Mouse (Mus musculus): ENCODE data around the gene Ppp3cb. TPM values are rescaled to one million over a fixed set of nuclear protein-coding genes. Genes with fewer than 3 reads are reported as not detected.

Gene Ppp3cb
- polyA plus RNA-seq, 1 experiment: 36.0 TPM

GRCm38 (mm10) chr14:20478801-20479200 is 67.6 kb downstream of the Ppp3cb start:
- TF ChIP-seq SRF (IDR thresholded peaks at IDR 0.05; ENCODE audit: control insufficient read depth, insufficient read length, low read depth): peak; percentile 95
- TF ChIP-seq MYOG (IDR thresholded peaks at IDR 0.05; ENCODE audit: control insufficient read depth in 1 of 3, insufficient read depth in 1 of 3, insufficient read length in 2 of 3, low read depth in 2 of 3): no peak
- peak overlapping the region; percentile 81 for H3K4me3 ChIP-seq
- H3K79me2 ChIP-seq (ENCODE audit: control insufficient read depth, insufficient read depth): peaks cover 33% of the 10 kb centered on the region
- peak overlapping the region; percentile 99 for H3K4me2 ChIP-seq (ENCODE audit: low read depth)
- H3ac ChIP-seq (ENCODE audit: control insufficient read depth, insufficient read length): peak overlapping the region; percentile 25
- H3K27me3 ChIP-seq (ENCODE audit: control insufficient read depth, insufficient read depth, insufficient read length): no peaks in the 10 kb centered on the region
- no peaks in the 10 kb centered on the region for H3K36me3 ChIP-seq (ENCODE audit: control insufficient read depth, insufficient read depth)

- H3ac ChIP-seq (ENCODE audit: control insufficient read depth, insufficient read length): no peak overlapping the region
- no peaks in the 10 kb centered on the region for H3K36me3 ChIP-seq (ENCODE audit: control insufficient read depth, insufficient read depth)
- TF ChIP-seq SRF (IDR thresholded peaks at IDR 0.05; ENCODE audit: control insufficient read depth, insufficient read length, low read depth) (no peak), CEBPB (IDR thresholded peaks at IDR 0.05; ENCODE audit: insufficient read depth, poor library complexity, severe bottlenecking) (no peak), E2F4 (IDR thresholded peaks at IDR 0.05; ENCODE audit: insufficient read depth) (no peak), USF1 (IDR thresholded peaks at IDR 0.05; ENCODE audit: low read depth) (no peak), POLR2A (IDR thresholded peaks at IDR 0.05; ENCODE audit: insufficient read length, low read depth) (no peak), REST (IDR thresholded peaks at IDR 0.05; ENCODE audit: insufficient read depth, insufficient read length) (no peak), TCF12 (IDR thresholded peaks at IDR 0.05; ENCODE audit: insufficient read depth, poor library complexity, severe bottlenecking) (no peak), TCF3 (IDR thresholded peaks at IDR 0.05; ENCODE audit: insufficient read length, low read depth) (no peak), MAX (IDR thresholded peaks at IDR 0.05; ENCODE audit: low read depth) (no peak), MYOG (IDR thresholded peaks at IDR 0.05; ENCODE audit: control insufficient read depth in 1 of 3, insufficient read depth in 1 of 3, insufficient read length in 2 of 3, low read depth in 2 of 3) (no peak), POLR2AphosphoS2 (IDR thresholded peaks at IDR 0.05; ENCODE audit: insufficient read length, low read depth) (no peak), MYOD1 (IDR thresholded peaks at IDR 0.05; ENCODE audit: control insufficient read depth in 1 of 3, insufficient read length in 2 of 3, low read depth in 2 of 3) (no peak)
- H3K79me2 ChIP-seq (ENCODE audit: control insufficient read depth, insufficient read depth): peaks cover 33% of the 10 kb centered on the region
- H3K4me3 ChIP-seq: peak overlapping the region; percentile 81
- H3K4me2 ChIP-seq (ENCODE audit: low read depth): peak overlapping the region; percentile 99
- no peaks in the 10 kb centered on the region for H3K27me3 ChIP-seq (ENCODE audit: control insufficient read depth, insufficient read depth, insufficient read length)
Measured at GRCm38 (mm10) chr14:20478385-20478784, 68.0 kb downstream of the Ppp3cb start.

- Histone ChIP-seq H3K4me2 (ENCODE audit: low read depth) (peak overlapping the region; percentile 99), H3ac (ENCODE audit: control insufficient read depth, insufficient read length) (no peak overlapping the region), H3K4me3 (peak overlapping the region; percentile 81), H3K36me3 (ENCODE audit: control insufficient read depth, insufficient read depth) (no peaks in the 10 kb centered on the region), H3K27me3 (ENCODE audit: control insufficient read depth, insufficient read depth, insufficient read length) (no peaks in the 10 kb centered on the region), H3K79me2 (ENCODE audit: control insufficient read depth, insufficient read depth) (peaks cover 33% of the 10 kb centered on the region)
- TF ChIP-seq E2F4 (IDR thresholded peaks at IDR 0.05; ENCODE audit: insufficient read depth) (no peak), USF1 (IDR thresholded peaks at IDR 0.05; ENCODE audit: low read depth) (no peak), POLR2AphosphoS2 (IDR thresholded peaks at IDR 0.05; ENCODE audit: insufficient read length, low read depth) (no peak)
Measured at GRCm38 (mm10) chr14:20477261-20478025, 68.9 kb downstream of the Ppp3cb start.

- TF ChIP-seq TCF3 (IDR thresholded peaks at IDR 0.05; ENCODE audit: insufficient read length, low read depth) (no peak), E2F4 (IDR thresholded peaks at IDR 0.05; ENCODE audit: insufficient read depth) (no peak), CEBPB (IDR thresholded peaks at IDR 0.05; ENCODE audit: insufficient read depth, poor library complexity, severe bottlenecking) (no peak), MYOD1 (IDR thresholded peaks at IDR 0.05; ENCODE audit: control insufficient read depth in 1 of 3, insufficient read length in 2 of 3, low read depth in 2 of 3) (no peak), USF1 (IDR thresholded peaks at IDR 0.05; ENCODE audit: low read depth) (no peak), POLR2A (IDR thresholded peaks at IDR 0.05; ENCODE audit: insufficient read length, low read depth) (no peak), SRF (IDR thresholded peaks at IDR 0.05; ENCODE audit: control insufficient read depth, insufficient read length, low read depth) (no peak), MAX (IDR thresholded peaks at IDR 0.05; ENCODE audit: low read depth) (no peak), POLR2AphosphoS2 (IDR thresholded peaks at IDR 0.05; ENCODE audit: insufficient read length, low read depth) (no peak), TCF12 (IDR thresholded peaks at IDR 0.05; ENCODE audit: insufficient read depth, poor library complexity, severe bottlenecking) (no peak)
- Histone ChIP-seq H3K79me2 (ENCODE audit: control insufficient read depth, insufficient read depth) (no peaks in the 10 kb centered on the region), H3K27me3 (ENCODE audit: control insufficient read depth, insufficient read depth, insufficient read length) (no peaks in the 10 kb centered on the region), H3K36me3 (ENCODE audit: control insufficient read depth, insufficient read depth) (peaks cover 81% of the 10 kb centered on the region), H3ac (ENCODE audit: control insufficient read depth, insufficient read length) (no peak overlapping the region), H3K4me3 (no peak overlapping the region), H3K4me2 (ENCODE audit: low read depth) (no peak overlapping the region)
Measured at GRCm38 (mm10) chr14:20460216-20460615, 86.2 kb downstream of the Ppp3cb start.

- no peak for TF ChIP-seq MYOG (IDR thresholded peaks at IDR 0.05; ENCODE audit: control insufficient read depth in 1 of 3, insufficient read depth in 1 of 3, insufficient read length in 2 of 3, low read depth in 2 of 3)
- TF ChIP-seq CEBPB (IDR thresholded peaks at IDR 0.05; ENCODE audit: insufficient read depth, poor library complexity, severe bottlenecking): no peak
- TF ChIP-seq POLR2A (IDR thresholded peaks at IDR 0.05; ENCODE audit: insufficient read length, low read depth): no peak
- no peak for TF ChIP-seq POLR2AphosphoS2 (IDR thresholded peaks at IDR 0.05; ENCODE audit: insufficient read length, low read depth)
- TF ChIP-seq SRF (IDR thresholded peaks at IDR 0.05; ENCODE audit: control insufficient read depth, insufficient read length, low read depth): no peak
- no peak for TF ChIP-seq USF1 (IDR thresholded peaks at IDR 0.05; ENCODE audit: low read depth)
- no peak for TF ChIP-seq E2F4 (IDR thresholded peaks at IDR 0.05; ENCODE audit: insufficient read depth)
- no peak for TF ChIP-seq TCF3 (IDR thresholded peaks at IDR 0.05; ENCODE audit: insufficient read length, low read depth)
- TF ChIP-seq MYOD1 (IDR thresholded peaks at IDR 0.05; ENCODE audit: control insufficient read depth in 1 of 3, insufficient read length in 2 of 3, low read depth in 2 of 3): no peak
- no peak for TF ChIP-seq TCF12 (IDR thresholded peaks at IDR 0.05; ENCODE audit: insufficient read depth, poor library complexity, severe bottlenecking)
- TF ChIP-seq REST (IDR thresholded peaks at IDR 0.05; ENCODE audit: insufficient read depth, insufficient read length): no peak
- no peak for TF ChIP-seq MAX (IDR thresholded peaks at IDR 0.05; ENCODE audit: low read depth)
- H3K27me3 ChIP-seq (ENCODE audit: control insufficient read depth, insufficient read depth, insufficient read length): no peaks in the 10 kb centered on the region
- H3K79me2 ChIP-seq (ENCODE audit: control insufficient read depth, insufficient read depth): no peaks in the 10 kb centered on the region
- H3K4me3 ChIP-seq: no peak overlapping the region
- peaks cover 80% of the 10 kb centered on the region for H3K36me3 ChIP-seq (ENCODE audit: control insufficient read depth, insufficient read depth)
- no peak overlapping the region for H3ac ChIP-seq (ENCODE audit: control insufficient read depth, insufficient read length)
- H3K4me2 ChIP-seq (ENCODE audit: low read depth): no peak overlapping the region
Measured at GRCm38 (mm10) chr14:20458378-20458777, 88.0 kb downstream of the Ppp3cb start.

Data from myocyte (in vitro differentiated cells).